Mouse (Mus musculus) cerebellum, adult (tissue): ENCODE measurements at regions not wholly inside any gene's neighbourhood (a gene's known extent, or its start where the extent isn't known, plus 50 kb on each side); places are given as distances from the start of the nearest gene placed in this dataset.

ENCODE experiments used
- ATAC-seq: cut with Nextera tagmentation; 2 replicates; pipeline ENCODE4 v1.9.2; 2017; ENCODE audit warnings: mild to moderate bottlenecking, moderate library complexity, mixed read lengths; ENCODE audit not compliant: insufficient number of reproducible peaks, low FRiP score, low TSS enrichment

- no peak for ATAC-seq
Measured at GRCm38 (mm10) chr15:7681011-7681410, 129.6 kb upstream of the Gdnf start.

- no peak for ATAC-seq
Measured at GRCm38 (mm10) chr15:7683235-7683974, 127.2 kb upstream of the Gdnf start.

- no peak for ATAC-seq
Measured at GRCm38 (mm10) chr15:7691251-7691650, 119.4 kb upstream of the Gdnf start.

- no peak for ATAC-seq
Measured at GRCm38 (mm10) chr15:7692096-7692495, 118.5 kb upstream of the Gdnf start.

GRCm38 (mm10) chr15:7694037-7694436, 116.6 kb upstream of the Gdnf start:
- ATAC-seq, result no peak

GRCm38 (mm10) chr15:7697724-7698123, 112.9 kb upstream of the Gdnf start:
- ATAC-seq, result no peak

- ATAC-seq, result no peak
Measured at GRCm38 (mm10) chr15:7708836-7709235, 101.8 kb upstream of the Gdnf start.

- ATAC-seq, result no peak
Measured at GRCm38 (mm10) chr15:7714641-7715040, 96.0 kb upstream of the Gdnf start.

GRCm38 (mm10) chr15:7716188-7716587, 94.5 kb upstream of the Gdnf start:
- ATAC-seq, result no peak

GRCm38 (mm10) chr15:7723202-7723721, 87.4 kb upstream of the Gdnf start:
- ATAC-seq, result no peak

GRCm38 (mm10) chr15:7723770-7724169, 86.9 kb upstream of the Gdnf start:
- no peak for ATAC-seq

- ATAC-seq, result no peak
Measured at GRCm38 (mm10) chr15:7725505-7725904, 85.1 kb upstream of the Gdnf start.

- no peak for ATAC-seq
Measured at GRCm38 (mm10) chr15:7747586-7747985, 63.1 kb upstream of the Gdnf start.

- ATAC-seq, result no peak
Measured at GRCm38 (mm10) chr15:7750441-7750840, 60.2 kb upstream of the Gdnf start.
